Mouse (Mus musculus) limb, embryonic 10.5 days (tissue): ENCODE results near the gene Rrp1. TPM values are rescaled to one million over a fixed set of nuclear protein-coding genes. Genes with fewer than 3 reads are reported as not detected.

Experiments used
- DNase-seq: peaks from one replicate; pipeline ENCODE4 v3.0.0-alpha.2; 2017; ENCODE audit warnings: low spot score
- H3K27ac ChIP-seq: fragments of 300-500 bp; sonication (generic); 2 replicates; pipeline ENCODE4 v1.5.1; 2016; ENCODE audit warnings: mild to moderate bottlenecking
- H3K27me3 ChIP-seq: fragments of 300-500 bp; sonication (generic); 2 replicates; pipeline ENCODE4 v1.6.1; 2016; ENCODE audit warnings: low read depth, mild to moderate bottlenecking; ENCODE audit not compliant: poor library complexity, severe bottlenecking
- H3K36me3 ChIP-seq: fragments of 300-500 bp; sonication (generic); 2 replicates; pipeline ENCODE4 v1.6.1; 2016; ENCODE audit warnings: mild to moderate bottlenecking, moderate library complexity
- H3K4me1 ChIP-seq: fragments of 300-500 bp; sonication (generic); 2 replicates; pipeline ENCODE4 v1.6.1; 2016
- H3K4me3 ChIP-seq: fragments of 300-500 bp; sonication (generic); 2 replicates; pipeline ENCODE4 v1.5.1; 2016; ENCODE audit warnings: mild to moderate bottlenecking, moderate library complexity
- H3K9me3 ChIP-seq: fragments of 300-500 bp; sonication (generic); replicated peaks from 2 replicates; pipeline ENCODE4 v1.6.1; 2016; ENCODE audit warnings: mild to moderate bottlenecking
- WGBS: fragments of 180-500 bp; shearing (Covaris S2); methylation state at CpG from one replicate; pipeline ENCODE4 v1.1.7; 2016; 5-methylcytosine and 5-hydroxymethylcytosine counted together
- polyA plus RNA-seq: library from polyadenylated mRNA; unstranded; fragments of >200 nt; fragmentation: Nextera tagmentation; extraction: Ambion mirVana; gene quantifications from 2 replicates; pipeline ENCODE4 v1.2.1, GENCODE M21; 2016

Gene Rrp1
- polyA plus RNA-seq, 1 experiment from 2014 or later, result 355 TPM

DNA sequence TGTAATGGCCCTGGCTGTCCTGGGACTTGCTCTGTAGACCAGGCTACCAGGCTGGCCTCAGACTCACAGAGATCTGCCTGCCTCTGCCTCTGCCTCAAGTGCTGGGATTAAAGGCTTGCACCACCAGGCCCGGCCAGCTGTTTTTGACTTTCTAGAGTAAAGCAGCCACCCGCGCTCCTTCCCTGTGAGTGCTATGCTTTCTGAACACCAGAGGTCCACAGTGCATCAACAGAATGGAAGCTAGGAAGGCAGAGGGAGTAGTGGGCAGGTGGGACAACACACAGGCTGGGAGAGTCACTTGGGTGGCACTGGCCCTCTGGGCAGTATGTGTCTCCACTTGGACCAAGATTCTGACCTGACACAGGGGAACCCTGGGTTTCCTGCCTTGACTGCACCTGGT lies 17.5 kb downstream of the Rrp1 start:
- peaks cover 20% of the 10 kb centered on the region for H3K36me3 ChIP-seq
- WGBS, result 83% methylated on average over 3 of the region's 3 CpGs
- H3K27ac ChIP-seq, result peak overlapping the region; percentile 76
- peaks cover 24% of the 10 kb centered on the region for H3K27me3 ChIP-seq
- H3K4me3 ChIP-seq, result no peak overlapping the region; the same call in 1 of the 2 replicates
- no peaks in the 10 kb centered on the region for H3K9me3 ChIP-seq
- H3K4me1 ChIP-seq, result peaks cover 47% of the 10 kb centered on the region
- DNase-seq, result no peak

DNA sequence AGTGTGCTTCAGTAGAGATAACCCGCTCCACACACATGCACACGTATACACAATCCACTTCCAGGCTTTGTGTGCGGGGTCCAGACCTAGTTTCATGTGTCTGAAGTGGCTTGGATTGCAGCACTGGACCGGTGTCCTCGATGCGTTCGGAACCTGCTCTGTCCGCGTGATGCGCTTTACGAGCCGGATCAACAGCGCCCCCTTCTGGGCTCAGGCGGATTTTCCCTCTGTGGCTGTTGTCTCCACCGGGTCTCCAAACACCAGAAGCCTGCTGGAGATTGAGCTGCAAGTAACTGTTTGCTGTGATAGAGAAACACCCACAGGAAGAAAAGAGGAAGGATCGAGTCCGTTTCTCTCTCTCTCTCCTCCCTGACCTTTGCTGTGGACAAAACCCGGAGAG lies 20.8 kb downstream of the Rrp1 start:
- DNase-seq, result peak; percentile 89
- no peaks in the 10 kb centered on the region for H3K9me3 ChIP-seq
- H3K4me1 ChIP-seq, result peaks cover 40% of the 10 kb centered on the region
- no peak overlapping the region for H3K4me3 ChIP-seq
- no peaks in the 10 kb centered on the region for H3K36me3 ChIP-seq
- no peak overlapping the region for H3K27ac ChIP-seq
- 3% methylated on average over 18 of the region's 18 CpGs for WGBS
- peaks cover 43% of the 10 kb centered on the region for H3K27me3 ChIP-seq

DNA sequence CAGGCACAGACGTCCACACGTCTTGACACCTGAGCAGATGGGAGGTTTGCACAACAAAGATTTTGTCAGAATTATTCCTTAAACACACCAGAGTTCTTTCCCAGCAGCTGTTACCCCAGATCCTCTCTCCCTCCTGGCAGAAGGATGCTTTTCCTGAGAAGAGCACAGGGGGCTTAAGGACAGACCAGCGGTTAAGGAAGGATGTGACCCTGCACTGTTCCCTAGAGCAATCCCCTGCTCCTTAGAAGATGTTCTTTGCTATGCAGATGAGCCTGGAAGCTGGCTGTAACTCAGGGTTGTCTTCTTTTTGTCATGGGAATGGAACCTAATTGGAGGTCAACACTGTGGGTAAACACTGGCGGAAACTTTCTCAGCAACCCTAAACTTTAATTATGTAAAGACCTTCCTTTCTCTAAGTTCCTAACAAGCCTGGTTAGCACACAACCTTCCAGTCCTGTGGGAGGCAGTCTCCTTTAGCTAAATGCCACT lies 21.8 kb downstream of the Rrp1 start:
- H3K4me3 ChIP-seq, result no peak overlapping the region
- no peaks in the 10 kb centered on the region for H3K36me3 ChIP-seq
- WGBS, result 11% methylated on average over 4 of the region's 4 CpGs
- peaks cover 32% of the 10 kb centered on the region for H3K4me1 ChIP-seq
- no peak overlapping the region for H3K27ac ChIP-seq
- H3K27me3 ChIP-seq, result peaks cover 43% of the 10 kb centered on the region
- DNase-seq, result no peak
- no peaks in the 10 kb centered on the region for H3K9me3 ChIP-seq

- Histone ChIP-seq H3K27ac (no peak overlapping the region), H3K4me3 (no peak overlapping the region), H3K36me3 (no peaks in the 10 kb centered on the region), H3K4me1 (peaks cover 22% of the 10 kb centered on the region), H3K9me3 (no peaks in the 10 kb centered on the region), H3K27me3 (peaks cover 43% of the 10 kb centered on the region)
- WGBS, result 64% methylated on average over 20 of the region's 20 CpGs
- DNase-seq, result no peak
Observed at GRCm38 (mm10) chr10:78388216-78388980, 24.4 kb downstream of the Rrp1 start.

DNA sequence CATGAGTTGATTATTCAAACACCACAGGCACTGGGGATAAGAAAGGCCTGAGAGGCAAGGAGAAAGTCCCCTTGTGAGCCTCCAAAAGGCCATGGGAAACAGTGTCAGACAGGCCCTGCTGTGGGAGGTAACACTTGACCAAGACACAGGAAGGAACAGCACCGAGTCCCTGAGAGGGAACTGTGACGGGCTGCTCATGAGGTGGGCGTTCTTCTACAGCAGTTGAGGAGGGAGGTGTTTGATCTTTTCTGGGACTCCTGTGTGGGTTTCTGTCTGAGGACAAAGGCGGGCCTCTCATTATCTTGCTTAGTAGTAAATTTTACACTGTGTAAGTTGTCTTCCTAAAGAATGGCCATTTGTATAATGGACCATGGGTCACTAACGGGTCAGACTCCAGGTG lies 27.3 kb downstream of the Rrp1 start:
- DNase-seq, result no peak
- peaks cover 6% of the 10 kb centered on the region; the same call in 1 of the 2 replicates for H3K4me1 ChIP-seq
- no peaks in the 10 kb centered on the region for H3K36me3 ChIP-seq
- no peak overlapping the region for H3K4me3 ChIP-seq
- H3K27me3 ChIP-seq, result peaks cover 20% of the 10 kb centered on the region
- H3K27ac ChIP-seq, result no peak overlapping the region
- no peaks in the 10 kb centered on the region for H3K9me3 ChIP-seq
- WGBS, result 69% methylated on average over 5 of the region's 5 CpGs

- H3K27ac ChIP-seq, result no peak overlapping the region
- H3K4me1 ChIP-seq, result peaks cover under 1% of the 10 kb centered on the region; the same call in 1 of the 2 replicates
- WGBS, result 81% methylated on average over 3 of the region's 3 CpGs
- no peaks in the 10 kb centered on the region for H3K36me3 ChIP-seq
- no peaks in the 10 kb centered on the region for H3K9me3 ChIP-seq
- H3K27me3 ChIP-seq, result peaks cover under 1% of the 10 kb centered on the region
- H3K4me3 ChIP-seq, result no peak overlapping the region
- no peak for DNase-seq
Observed at GRCm38 (mm10) chr10:78383567-78383966, 29.3 kb downstream of the Rrp1 start.

DNA sequence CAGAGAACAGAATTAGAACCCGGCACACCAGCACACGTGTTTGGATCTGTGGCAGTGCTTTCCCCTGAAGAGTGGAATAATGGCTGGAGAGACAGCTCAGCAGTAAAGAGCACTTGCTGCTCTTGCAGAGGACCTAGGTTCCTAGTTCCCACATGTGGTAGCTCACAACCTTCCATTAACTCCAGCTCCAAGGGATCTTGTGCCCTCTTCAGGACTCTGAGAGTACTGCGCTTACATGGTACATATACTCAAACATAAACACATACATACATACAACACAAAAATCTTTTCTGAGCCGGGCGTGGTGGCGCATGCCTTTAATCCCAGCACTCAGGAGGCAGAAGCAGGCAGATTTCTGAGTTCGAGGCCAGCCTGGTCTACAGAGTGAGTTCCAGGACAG lies 34.3 kb downstream of the Rrp1 start:
- Histone ChIP-seq H3K36me3 (no peaks in the 10 kb centered on the region), H3K27ac (no peak overlapping the region), H3K9me3 (no peaks in the 10 kb centered on the region), H3K4me1 (peaks cover 6% of the 10 kb centered on the region; the same call in 1 of the 2 replicates), H3K4me3 (no peak overlapping the region), H3K27me3 (no peaks in the 10 kb centered on the region)
- 95% methylated on average over 7 of the region's 7 CpGs for WGBS
- no peak for DNase-seq

DNA sequence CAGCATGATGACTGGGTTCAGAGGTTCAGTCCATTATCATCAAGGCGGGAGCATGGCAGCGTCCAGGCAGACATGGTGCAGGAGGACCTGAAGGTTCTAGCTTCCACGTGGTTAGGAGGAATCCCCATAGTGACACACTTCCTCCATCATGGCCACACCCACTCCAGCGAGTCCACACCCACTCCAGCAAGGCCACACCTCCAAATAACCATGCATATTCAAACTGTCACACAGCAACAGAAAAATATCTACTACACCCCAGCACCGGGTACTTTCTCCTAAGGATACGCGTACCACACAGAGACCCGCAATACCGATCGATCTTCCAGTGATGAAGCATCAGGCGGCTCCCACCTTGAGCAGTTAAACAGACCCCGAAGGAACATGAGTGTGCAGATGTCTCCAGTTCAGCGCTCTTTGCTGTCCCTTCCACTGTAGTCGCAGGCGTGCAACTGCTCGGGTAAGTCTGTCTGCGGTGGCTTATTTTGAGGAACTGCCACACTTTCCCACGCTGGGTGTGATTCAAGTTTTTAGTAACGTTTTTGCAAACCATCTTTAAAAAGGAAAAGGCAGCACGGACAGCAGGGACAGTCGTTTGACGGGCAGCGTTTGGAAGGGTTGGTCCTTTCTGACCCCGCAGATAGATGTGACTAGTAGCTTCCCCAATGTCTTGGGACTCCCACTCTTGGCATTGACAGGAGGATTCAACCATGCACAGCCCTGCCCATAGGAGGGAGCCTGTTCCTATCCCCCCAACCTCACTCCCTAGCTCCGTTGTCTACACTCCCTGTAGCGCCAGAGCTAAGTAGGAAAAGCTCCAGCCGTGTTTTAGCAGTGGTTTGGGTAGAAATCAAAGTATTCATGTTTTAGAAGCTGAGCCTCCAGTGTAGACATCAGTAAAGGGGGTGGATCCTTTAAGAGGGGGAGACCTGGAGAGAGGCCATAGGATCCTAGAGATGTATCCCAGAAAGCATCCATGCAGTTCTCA lies 39.9 kb downstream of the Rrp1 start:
- H3K4me1 ChIP-seq, result peaks cover 14% of the 10 kb centered on the region; the same call in 1 of the 2 replicates
- DNase-seq, result no peak
- no peak overlapping the region for H3K27ac ChIP-seq
- no peaks in the 10 kb centered on the region for H3K36me3 ChIP-seq
- H3K9me3 ChIP-seq, result no peaks in the 10 kb centered on the region
- WGBS, result 73% methylated on average over 27 of the region's 27 CpGs
- H3K4me3 ChIP-seq, result no peak overlapping the region
- H3K27me3 ChIP-seq, result no peaks in the 10 kb centered on the region

- H3K4me3 ChIP-seq, result no peak overlapping the region
- H3K9me3 ChIP-seq, result no peaks in the 10 kb centered on the region
- no peak for DNase-seq
- H3K36me3 ChIP-seq, result no peaks in the 10 kb centered on the region
- peaks cover 11% of the 10 kb centered on the region for H3K4me1 ChIP-seq
- H3K27me3 ChIP-seq, result no peaks in the 10 kb centered on the region
- 84% methylated on average over 6 of the region's 6 CpGs for WGBS
- H3K27ac ChIP-seq, result no peak overlapping the region
Observed at GRCm38 (mm10) chr10:78371746-78372145, 41.1 kb downstream of the Rrp1 start.

DNA sequence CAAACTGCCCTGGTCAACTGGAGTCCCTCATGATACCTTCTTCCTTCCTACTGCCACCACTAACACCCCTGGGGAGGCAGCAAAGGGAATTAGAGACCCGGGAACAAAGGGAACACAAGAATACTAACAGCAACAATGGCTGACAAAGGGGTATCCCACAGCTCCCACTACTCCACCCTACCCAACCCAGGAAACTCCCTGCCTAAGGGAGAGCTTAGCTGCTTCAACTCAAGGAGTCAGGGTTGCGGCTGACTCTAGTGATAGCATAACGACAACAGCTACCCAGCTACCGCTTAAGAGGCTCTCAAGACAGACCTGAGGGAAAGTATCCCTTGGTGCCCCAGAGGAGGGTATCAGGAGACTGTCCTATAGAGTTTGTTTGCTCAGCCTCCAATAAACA lies 45.3 kb downstream of the Rrp1 start:
- WGBS, result 65% methylated on average over 4 of the region's 4 CpGs
- H3K4me3 ChIP-seq, result no peak overlapping the region
- H3K27me3 ChIP-seq, result no peaks in the 10 kb centered on the region
- no peak for DNase-seq
- H3K36me3 ChIP-seq, result no peaks in the 10 kb centered on the region
- no peaks in the 10 kb centered on the region for H3K9me3 ChIP-seq
- peak overlapping the region; percentile 42; the same call in 1 of the 2 replicates for H3K27ac ChIP-seq
- H3K4me1 ChIP-seq, result peaks cover 14% of the 10 kb centered on the region

DNA sequence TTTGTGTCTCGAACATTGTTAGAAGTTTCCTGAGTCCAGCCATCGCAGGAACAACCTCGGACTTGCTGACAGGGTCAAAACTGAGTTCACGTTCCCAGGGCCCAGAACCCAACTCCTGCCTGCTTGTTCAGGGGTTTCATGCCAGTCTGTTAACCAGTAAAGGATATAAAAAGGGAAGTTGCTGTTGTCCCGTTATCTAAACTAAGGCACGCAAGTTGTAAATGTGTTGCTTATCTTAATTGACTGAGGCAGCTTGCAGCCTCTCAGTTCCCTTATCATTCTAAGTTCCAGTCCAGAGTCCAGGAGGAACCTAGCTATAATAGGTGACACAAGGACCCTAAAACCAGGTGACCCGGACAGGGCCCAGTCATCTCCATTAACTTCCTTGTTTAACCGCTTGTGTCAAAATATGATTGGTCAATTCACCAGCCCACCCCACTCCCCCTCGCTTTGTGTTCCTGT lies 46.0 kb downstream of the Rrp1 start:
- H3K4me1 ChIP-seq, result peaks cover 14% of the 10 kb centered on the region
- no peak overlapping the region for H3K4me3 ChIP-seq
- no peaks in the 10 kb centered on the region for H3K27me3 ChIP-seq
- no peaks in the 10 kb centered on the region for H3K36me3 ChIP-seq
- H3K9me3 ChIP-seq, result no peaks in the 10 kb centered on the region
- no peak overlapping the region for H3K27ac ChIP-seq
- WGBS, result 67% methylated on average over 9 of the region's 9 CpGs
- DNase-seq, result no peak

DNA sequence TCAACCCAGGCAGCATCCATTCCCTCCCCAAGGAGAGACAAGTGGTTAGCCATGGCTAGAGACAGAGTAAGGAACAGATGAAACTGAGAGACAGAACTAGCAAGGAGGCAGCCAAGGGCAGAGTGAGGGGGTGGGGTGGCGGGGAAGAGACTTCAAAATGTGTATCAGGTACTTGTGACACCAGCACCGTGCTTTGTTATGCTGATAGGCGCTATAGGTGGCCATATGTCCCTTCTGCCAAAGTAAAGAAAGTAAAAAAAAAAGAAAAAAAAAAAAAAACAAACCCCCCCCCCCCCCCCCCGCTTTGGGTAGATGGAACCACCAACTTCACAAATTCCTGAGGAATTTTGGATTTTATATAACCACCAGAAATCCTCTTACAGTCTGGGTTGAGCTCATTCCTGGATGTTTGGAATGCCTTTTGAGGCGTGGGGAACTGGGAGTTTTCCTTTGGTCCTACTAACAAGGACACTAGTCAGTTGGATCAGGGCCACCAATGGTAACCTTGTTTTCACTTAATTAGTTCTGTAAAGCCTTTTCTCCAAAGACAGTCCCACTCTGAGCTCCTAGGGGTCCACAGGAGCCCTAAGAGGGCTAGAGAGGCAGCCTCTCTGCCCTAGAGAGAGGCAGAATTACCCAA lies 46.5 kb downstream of the Rrp1 start:
- Histone ChIP-seq H3K36me3 (no peaks in the 10 kb centered on the region), H3K27me3 (no peaks in the 10 kb centered on the region), H3K9me3 (no peaks in the 10 kb centered on the region), H3K4me1 (peaks cover 14% of the 10 kb centered on the region), H3K27ac (no peak overlapping the region), H3K4me3 (no peak overlapping the region)
- DNase-seq, result no peak
- WGBS, result 48% methylated on average over 5 of the region's 5 CpGs
